Mouse (Mus musculus) left cerebral cortex, adult 2 months (tissue): ENCODE results near the gene Usp19. TPM values are rescaled to one million over a fixed set of nuclear protein-coding genes. Genes with fewer than 3 reads are reported as not detected.

ENCODE experiments used
- DNase-seq, 2 experiments: peaks; one replicate each; pipeline ENCODE4 v3.0.0; 2021 to 2022; ENCODE audit warnings: low spot score in 2 of 2, mixed read lengths in 1 of 2; ENCODE audit errors: extremely low spot score in 1 of 2
- H3K27ac ChIP-seq: fragments of 200-600 bp; 2 replicates; pipeline ENCODE4 v1.8.1; 2022
- H3K4me3 ChIP-seq: fragments of 200-600 bp; 2 replicates; pipeline ENCODE4 v1.8.1; 2022
- CTCF ChIP-seq: fragments of 200-600 bp; IDR thresholded peaks from 2 replicates; pipeline ENCODE4 v1.8.1; 2022; ENCODE audit warnings: antibody characterized with exemption, mild to moderate bottlenecking, moderate library complexity
- intact Hi-C: fragments of 180-260 bp; cut with DNase I; formaldehyde crosslinking; loops from one replicate; pipeline ENCODE4 v1.15.1; 2025
- total RNA-seq, 2 experiments: library from RNA; stranded (reverse); gene quantifications; 2 replicates each; pipeline ENCODE4 v1.2.3; 2021

Usp19 gene
- total RNA-seq, 2 experiments from 2014 or later = 153 to 167 TPM

DNA sequence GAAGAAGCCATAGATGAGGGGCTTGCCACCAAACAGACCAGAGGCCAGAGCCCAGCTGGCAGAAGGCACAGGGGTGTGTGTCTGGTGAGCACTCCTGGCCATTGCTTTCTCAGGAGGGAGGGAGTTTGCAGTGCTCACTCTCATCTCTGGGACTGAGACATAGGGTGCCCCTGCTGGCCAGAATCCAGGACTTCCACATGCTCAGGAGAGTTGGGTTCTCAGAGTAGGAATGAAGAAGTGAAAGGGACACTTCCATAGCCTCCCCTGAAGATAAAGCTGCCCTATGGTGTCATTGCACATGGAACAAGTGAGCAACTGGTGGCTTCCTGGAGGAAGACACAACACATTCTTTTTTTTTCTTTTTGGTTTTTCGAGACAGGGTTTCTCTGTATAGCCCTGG, 15.9 kb upstream of the Usp19 start:
- Histone ChIP-seq H3K27ac (no peak overlapping the region), H3K4me3 (no peak overlapping the region)
- intact Hi-C loops = no loop called here
- no peak for TF ChIP-seq CTCF
- DNase-seq = no peak

DNA sequence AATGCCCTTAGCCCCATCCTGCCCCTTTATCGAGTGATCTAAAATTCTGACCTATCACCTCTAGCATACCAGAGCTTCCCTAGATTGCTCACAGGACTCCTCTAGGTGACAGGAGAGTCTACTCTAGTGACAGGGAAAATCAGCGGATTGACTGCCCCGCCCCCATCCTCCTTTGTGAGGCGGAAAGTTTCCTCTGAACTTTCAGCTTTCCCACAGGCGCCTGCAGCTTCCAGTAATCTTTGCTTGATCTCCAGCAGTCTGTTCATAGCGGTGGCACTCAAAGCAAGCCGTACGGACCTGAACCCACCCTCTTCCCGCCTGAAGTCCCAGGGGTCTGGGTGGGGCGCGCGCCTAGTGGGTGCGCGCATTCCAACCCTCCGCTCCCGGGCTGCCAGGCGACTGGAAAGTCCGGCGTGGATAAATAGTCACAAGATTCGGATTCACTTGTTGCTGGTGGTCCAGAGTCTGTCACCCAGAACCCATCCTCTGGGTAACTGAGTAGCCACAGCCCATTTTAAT, 11.7 kb upstream of the Usp19 start:
- H3K4me3 ChIP-seq = peak overlapping the region; percentile 38
- H3K27ac ChIP-seq = peak overlapping the region; percentile 64
- no peak for DNase-seq
- intact Hi-C loops = no loop called here
- TF ChIP-seq CTCF = no peak

DNA sequence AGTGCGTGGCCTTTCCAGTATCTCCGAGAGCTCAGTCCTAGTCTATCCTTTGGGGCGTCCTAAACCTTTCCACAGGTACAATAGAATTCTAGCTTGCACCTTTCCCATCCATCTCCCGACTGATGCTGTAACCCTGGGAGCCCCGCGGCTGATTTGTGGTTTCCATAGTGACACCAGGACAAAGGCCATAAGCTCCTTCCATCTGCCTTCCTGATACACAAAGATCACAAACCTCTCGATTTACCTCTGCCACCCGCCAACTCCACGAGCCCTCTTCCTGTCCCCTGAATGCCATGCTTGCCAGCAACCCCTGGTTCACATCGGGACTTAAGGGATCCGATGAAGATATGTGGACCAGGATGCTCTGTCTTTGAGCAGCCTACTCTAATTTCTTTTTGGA, 11.2 kb upstream of the Usp19 start:
- H3K4me3 ChIP-seq = peak overlapping the region; percentile 38
- no peak for DNase-seq
- no peak overlapping the region for H3K27ac ChIP-seq
- TF ChIP-seq CTCF = no peak
- intact Hi-C loops = no loop called here

DNA sequence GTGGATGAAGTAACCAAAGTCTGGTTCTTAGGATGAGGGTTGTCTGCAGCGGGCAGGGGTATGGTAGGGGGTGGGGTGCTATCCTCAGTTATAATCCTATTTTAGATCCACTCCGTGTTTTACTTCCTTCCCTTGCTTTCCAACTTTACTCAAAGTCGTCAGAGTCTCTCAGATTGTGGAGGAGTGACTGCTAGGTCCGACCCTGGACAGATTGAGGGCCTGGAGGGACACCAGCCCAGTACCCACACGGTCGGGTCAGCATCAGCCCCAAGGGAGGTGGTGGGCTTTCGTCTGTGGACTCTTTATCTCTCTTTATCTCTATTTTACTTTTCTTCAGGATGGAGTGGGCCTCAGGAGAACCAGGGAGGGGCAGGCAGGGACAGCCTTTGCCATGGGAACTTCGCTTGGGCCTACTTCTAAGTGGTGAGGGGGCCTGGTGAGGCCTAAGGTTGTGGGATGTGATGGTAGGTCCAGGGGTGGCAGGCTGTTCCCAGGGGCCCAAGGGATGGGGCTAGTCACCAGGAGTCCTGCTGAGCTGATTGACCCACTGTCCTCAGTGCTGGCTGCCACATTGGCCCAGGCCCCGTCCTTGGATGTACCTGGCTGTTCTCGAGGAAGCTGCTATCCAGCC, 10.6 kb upstream of the Usp19 start, which contains the start of gene Lamb2:
Lamb2 (plus strand) TSS at position 16 of the 631 bp plus-strand sequence.
- Histone ChIP-seq H3K4me3 (peak within 1 kb of the TSS; percentile 46), H3K27ac (peak within 1 kb of the TSS; percentile 66)
- intact Hi-C loops = no loop called here
- no peak for TF ChIP-seq CTCF
- no peak for DNase-seq

DNA sequence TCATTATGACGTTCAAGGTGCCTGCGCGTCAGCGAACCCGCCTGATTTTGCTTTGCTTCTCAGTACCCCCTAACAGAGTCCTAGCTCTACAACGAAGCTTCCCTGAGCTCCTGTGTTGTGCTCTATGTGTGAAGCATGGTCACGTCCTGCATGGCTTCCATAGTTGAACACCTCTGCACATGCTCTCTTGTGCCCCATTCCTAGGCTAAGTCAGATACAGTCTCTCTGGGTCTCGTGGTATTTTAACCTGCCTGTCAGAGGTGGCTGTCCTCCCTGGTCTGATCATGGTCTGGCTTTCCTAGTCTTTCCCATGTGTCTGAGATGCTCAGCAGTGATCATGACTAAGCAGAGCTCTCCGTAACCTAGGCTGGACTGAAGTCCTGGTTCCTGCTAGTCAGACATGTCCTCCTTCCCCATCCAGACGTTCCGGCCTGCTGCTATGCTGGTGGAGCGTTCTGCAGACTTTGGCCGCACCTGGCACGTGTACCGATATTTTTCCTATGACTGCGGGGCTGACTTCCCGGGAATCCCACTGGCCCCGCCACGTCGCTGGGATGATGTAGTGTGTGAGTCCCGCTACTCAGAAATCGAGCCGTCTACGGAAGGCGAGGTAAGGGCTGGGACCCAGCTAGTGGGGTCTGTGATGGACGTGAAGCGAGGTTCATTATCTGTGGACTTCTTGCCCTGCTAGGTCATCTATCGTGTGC, 9.4 kb upstream of the Usp19 start:
- TF ChIP-seq CTCF = no peak
- no peak for DNase-seq
- no peak overlapping the region for H3K4me3 ChIP-seq
- intact Hi-C loops = no loop called here
- no peak overlapping the region for H3K27ac ChIP-seq

DNA sequence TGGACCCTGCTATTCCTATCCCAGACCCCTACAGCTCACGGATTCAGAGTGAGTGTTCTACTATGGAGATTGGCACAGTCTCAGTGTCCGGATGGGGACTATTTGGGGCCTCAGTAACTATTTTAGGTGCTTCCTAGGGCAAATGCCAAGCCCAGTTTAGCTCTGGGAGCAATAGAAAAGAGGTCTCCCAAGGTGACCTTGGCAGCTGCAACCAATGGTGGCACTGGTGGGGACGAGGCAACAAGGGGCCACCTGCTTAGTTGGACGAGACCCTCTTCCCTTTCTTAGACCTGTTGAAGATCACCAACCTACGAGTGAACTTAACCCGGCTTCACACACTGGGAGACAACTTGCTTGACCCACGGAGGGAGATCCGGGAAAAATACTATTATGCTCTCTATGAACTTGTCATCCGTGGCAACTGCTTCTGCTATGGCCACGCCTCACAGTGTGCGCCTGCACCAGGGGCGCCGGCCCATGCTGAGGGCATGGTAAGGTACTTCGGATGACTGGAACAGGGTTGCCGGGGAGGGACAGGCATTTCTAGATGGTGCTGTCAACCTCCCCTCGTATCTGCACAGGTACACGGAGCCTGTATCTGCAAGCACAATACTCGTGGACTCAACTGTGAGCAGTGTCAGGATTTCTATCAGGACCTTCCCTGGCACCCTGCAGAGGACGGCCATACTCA, 8.7 kb upstream of the Usp19 start:
- intact Hi-C loops = no loop called here

DNA sequence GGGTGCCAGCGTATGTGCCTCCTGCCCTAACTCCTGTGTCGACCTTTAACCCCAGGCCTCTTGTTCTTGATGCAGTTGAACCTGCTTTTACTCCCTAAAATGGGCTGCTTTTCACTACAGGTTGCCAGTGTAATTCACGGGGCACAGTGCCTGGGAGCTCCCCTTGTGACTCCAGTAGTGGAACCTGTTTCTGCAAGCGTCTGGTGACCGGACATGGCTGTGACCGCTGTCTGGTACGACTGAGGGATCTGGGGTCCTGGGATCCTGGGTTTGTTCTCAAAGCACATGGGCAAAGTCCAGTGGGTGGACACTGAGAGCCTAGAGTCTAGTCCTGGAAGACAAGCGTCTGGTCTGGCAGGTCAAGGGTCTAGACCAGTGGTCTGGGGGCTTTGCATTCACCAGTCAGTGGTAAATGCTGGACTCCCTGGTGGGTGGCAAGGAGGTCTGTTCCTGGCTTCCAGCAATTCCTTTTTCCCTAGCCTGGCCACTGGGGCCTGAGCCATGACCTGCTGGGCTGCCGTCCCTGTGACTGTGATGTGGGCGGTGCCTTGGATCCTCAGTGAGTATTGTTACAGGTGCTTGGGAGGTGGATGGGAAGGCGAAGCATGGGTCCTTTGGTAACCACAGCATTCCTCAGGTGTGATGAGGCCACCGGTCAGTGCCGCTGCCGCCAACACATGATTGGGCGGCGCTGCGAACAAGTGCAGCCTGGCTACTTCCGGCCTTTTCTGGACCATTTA, 7.2 kb upstream of the Usp19 start:
- DNase-seq = no peak
- intact Hi-C loops = no loop called here
- H3K4me3 ChIP-seq = no peak overlapping the region
- no peak for TF ChIP-seq CTCF
- H3K27ac ChIP-seq = no peak overlapping the region

More for the DNA sequence above, 8.7 kb upstream of the Usp19 start:
- no peak for DNase-seq
- TF ChIP-seq CTCF = no peak
- no peak overlapping the region for H3K27ac ChIP-seq
- no peak overlapping the region for H3K4me3 ChIP-seq

DNA sequence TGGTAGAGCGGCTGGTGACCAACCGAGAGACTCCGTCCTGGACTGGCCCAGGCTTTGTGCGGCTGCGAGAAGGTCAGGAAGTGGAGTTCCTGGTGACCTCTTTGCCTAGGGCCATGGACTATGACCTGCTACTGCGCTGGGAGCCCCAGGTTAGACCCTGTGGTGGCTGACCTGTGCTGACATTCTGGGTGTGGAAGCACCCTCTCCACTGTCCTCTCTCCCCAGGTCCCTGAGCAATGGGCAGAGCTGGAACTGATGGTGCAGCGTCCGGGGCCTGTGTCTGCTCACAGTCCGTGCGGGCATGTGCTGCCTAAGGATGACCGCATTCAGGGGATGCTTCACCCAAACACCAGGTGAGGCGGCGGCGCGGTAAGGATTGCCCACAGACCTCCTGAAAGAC, 6.4 kb upstream of the Usp19 start:
- H3K4me3 ChIP-seq = no peak overlapping the region
- no peak for DNase-seq
- TF ChIP-seq CTCF = no peak
- intact Hi-C loops = no loop called here
- H3K27ac ChIP-seq = no peak overlapping the region

DNA sequence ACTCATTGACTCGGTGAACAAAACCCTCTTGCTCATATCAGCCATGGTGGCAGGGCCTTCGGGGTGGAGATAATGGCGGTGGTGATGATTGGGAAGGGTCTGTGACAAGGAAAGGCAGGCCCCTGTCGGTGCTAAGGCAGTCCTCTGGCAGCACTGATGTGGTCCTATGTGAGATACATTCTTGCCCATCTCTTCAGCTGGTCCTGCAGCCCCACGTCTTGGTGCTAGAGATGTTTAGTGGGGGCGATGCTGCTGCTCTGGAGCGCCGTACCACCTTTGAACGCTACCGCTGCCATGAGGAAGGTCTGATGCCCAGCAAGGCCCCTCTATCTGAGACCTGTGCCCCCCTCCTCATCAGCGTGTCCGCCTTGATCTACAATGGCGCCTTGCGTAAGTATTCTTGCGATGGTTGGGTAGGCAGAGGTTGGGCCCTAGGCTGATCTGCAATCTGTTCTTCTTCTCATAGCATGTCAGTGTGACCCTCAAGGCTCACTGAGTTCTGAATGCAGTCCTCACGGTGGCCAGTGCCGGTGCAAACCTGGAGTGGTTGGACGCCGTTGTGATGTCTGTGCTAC, 5.0 kb upstream of the Usp19 start:
- no peak overlapping the region for H3K4me3 ChIP-seq
- H3K27ac ChIP-seq = no peak overlapping the region
- no peak for DNase-seq
- TF ChIP-seq CTCF = no peak
- intact Hi-C loops = no loop called here

DNA sequence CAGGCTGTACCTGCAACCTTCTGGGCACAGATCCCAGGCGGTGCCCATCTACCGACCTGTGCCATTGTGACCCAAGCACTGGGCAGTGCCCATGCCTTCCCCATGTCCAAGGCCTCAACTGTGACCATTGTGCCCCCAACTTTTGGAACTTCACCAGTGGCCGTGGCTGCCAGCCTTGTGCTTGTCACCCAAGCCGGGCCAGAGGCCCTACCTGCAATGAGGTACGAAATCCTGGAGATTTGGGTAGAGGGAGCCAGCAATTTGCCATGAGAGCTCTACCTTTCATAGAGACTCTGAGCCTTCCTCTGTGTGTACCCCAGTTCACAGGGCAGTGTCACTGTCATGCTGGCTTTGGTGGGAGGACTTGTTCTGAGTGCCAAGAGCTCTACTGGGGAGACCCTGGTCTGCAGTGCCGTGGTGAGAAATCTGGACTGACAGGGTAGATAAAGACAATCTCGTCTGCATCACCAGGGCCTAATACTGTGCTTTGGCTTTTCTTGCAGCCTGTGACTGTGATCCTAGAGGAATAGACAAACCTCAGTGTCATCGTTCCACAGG, 3.4 kb upstream of the Usp19 start:
- no peak for DNase-seq
- TF ChIP-seq CTCF = no peak

DNA sequence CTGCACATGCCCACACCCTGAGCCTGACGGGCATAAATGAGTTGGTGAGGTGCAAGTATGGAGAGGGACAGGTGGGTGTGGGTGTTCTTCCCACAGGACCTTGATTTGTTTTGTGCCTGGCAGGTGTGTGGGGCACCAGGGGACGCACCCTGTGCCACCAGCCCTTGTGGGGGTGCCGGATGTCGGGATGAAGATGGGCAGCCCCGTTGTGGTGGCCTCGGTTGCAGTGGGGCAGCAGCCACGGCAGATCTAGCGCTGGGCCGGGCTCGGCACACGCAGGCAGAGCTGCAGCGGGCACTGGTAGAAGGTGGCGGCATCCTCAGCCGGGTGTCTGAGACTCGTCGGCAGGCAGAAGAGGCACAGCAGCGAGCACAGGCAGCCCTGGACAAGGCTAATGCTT, 2.0 kb upstream of the Usp19 start:
- intact Hi-C loops = no loop called here
- no peak overlapping the region for H3K27ac ChIP-seq
- H3K4me3 ChIP-seq = no peak overlapping the region
- no peak for DNase-seq
- TF ChIP-seq CTCF = no peak

More for the DNA sequence above, 3.4 kb upstream of the Usp19 start:
- Histone ChIP-seq H3K4me3 (no peak overlapping the region), H3K27ac (no peak overlapping the region)
- intact Hi-C loops = no loop called here
